Mouse (Mus musculus): ENCODE results near the gene Tbl1xr1. TPM values are rescaled to one million over a fixed set of nuclear protein-coding genes. Genes with fewer than 3 reads are reported as not detected.

Gene Tbl1xr1
- polyA plus RNA-seq, 1 experiment from 2014 or later = 9.6 TPM

DNA sequence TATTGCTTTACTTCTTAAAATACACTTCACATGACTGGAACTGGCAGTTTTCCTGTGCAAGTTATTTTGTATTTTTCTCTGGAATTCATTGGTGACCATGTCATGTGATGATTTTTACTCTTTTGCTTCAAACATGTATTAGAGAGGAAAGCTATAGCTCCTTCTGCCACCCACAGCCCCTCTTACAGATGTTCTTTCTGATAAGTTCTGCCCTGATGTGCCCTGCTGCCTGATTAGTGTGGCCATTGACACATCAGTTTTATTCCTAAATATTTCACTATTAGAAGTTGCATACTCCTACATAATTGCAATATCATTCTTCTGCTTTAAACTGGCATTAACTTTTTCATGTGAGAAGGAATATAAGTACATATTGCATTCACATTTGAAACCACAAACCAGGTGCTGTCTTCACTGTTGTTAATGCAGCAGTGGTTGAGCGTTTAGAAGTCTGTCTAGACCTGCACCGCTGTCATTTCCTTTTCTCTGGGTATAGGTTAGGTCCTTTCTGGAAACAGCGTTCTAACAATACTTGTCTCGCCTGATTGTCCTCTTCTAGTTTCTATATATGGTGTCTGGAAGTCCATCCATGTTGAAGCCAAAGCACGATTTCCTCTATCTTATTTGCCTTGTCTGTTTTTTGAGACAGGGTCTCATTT is 74.5 kb downstream of the Tbl1xr1 start:
- ATAC-seq (ENCODE audit: low FRiP score, low TSS enrichment) = no peak

DNA sequence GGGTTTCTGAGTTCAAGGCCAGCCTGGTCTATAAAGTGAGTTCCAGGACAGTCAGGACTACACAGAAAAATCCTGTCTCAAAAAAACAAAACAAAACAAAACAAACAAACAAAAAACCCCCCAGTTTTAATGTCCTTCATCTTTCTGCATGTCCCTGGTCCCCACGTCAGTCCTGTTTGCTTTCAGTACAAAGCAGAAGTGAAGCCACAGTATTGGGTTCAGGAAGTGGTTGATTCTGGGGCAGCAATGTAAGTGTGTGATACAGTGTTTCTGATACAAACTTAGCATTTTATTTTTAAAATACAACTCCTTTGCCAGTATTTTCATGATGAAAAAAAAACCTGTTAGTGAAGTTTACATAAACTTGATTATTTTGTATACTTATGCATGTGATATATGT is 76.3 kb downstream of the Tbl1xr1 start:
- no peaks in the 10 kb centered on the region for H3K36me3 ChIP-seq (ENCODE audit: control insufficient read depth, insufficient read depth, low read length)
- WGBS = 81% methylated on average over 1 of the region's 1 CpGs
- H3K4me3 ChIP-seq (ENCODE audit: low read depth, low read length) = no peak overlapping the region
- no peak overlapping the region for H3K4me2 ChIP-seq (replicated peaks; ENCODE audit: low read depth)
- no peak for ATAC-seq (ENCODE audit: low FRiP score, low TSS enrichment)
- TF ChIP-seq EP300 (optimal IDR thresholded peaks at IDR 0.05) (no peak), CTCF (IDR thresholded peaks at IDR 0.05; ENCODE audit: low read depth) (no peak)
- DNase-seq (ENCODE audit: low spot score) = no peak
- no peaks in the 10 kb centered on the region for H3K27me3 ChIP-seq (ENCODE audit: control insufficient read depth, insufficient read depth, low read length)
- no peaks in the 10 kb centered on the region for H3K4me1 ChIP-seq (replicated peaks; ENCODE audit: control insufficient read depth, insufficient read depth)
- no peak overlapping the region for H3K9ac ChIP-seq (ENCODE audit: low read length)
- H3K27ac ChIP-seq (replicated peaks) = no peak overlapping the region
- H3K9me3 ChIP-seq (ENCODE audit: control insufficient read depth, low read length) = no peaks in the 10 kb centered on the region

More for the DNA sequence above, 74.5 kb downstream of the Tbl1xr1 start:
- Histone ChIP-seq H3K4me2 (replicated peaks; ENCODE audit: low read depth) (no peak overlapping the region), H3K36me3 (ENCODE audit: control insufficient read depth, insufficient read depth, low read length) (no peaks in the 10 kb centered on the region), H3K27ac (replicated peaks) (no peak overlapping the region), H3K9me3 (ENCODE audit: control insufficient read depth, low read length) (no peaks in the 10 kb centered on the region), H3K27me3 (ENCODE audit: control insufficient read depth, insufficient read depth, low read length) (no peaks in the 10 kb centered on the region), H3K4me3 (ENCODE audit: low read depth, low read length) (no peak overlapping the region), H3K9ac (ENCODE audit: low read length) (no peak overlapping the region), H3K4me1 (replicated peaks; ENCODE audit: control insufficient read depth, insufficient read depth) (no peaks in the 10 kb centered on the region)
- WGBS = 88% methylated on average over 5 of the region's 5 CpGs
- TF ChIP-seq EP300 (optimal IDR thresholded peaks at IDR 0.05) (no peak), CTCF (IDR thresholded peaks at IDR 0.05; ENCODE audit: low read depth) (no peak)
- DNase-seq (ENCODE audit: low spot score) = no peak

- no peak overlapping the region for H3K4me2 ChIP-seq (replicated peaks; ENCODE audit: low read depth)
- DNase-seq (ENCODE audit: low spot score) (no peak), ATAC-seq (ENCODE audit: low FRiP score, low TSS enrichment) (no peak)
- whole genome bisulfite sequencing = 72% methylated on average over 3 of the region's 3 CpGs
- no peaks in the 10 kb centered on the region for H3K9me3 ChIP-seq (ENCODE audit: control insufficient read depth, low read length)
- H3K4me1 ChIP-seq (replicated peaks; ENCODE audit: control insufficient read depth, insufficient read depth) = no peaks in the 10 kb centered on the region
- no peaks in the 10 kb centered on the region for H3K27me3 ChIP-seq (ENCODE audit: control insufficient read depth, insufficient read depth, low read length)
- no peak overlapping the region for H3K9ac ChIP-seq (ENCODE audit: low read length)
- no peak overlapping the region for H3K4me3 ChIP-seq (ENCODE audit: low read depth, low read length)
- no peak for TF ChIP-seq EP300 (optimal IDR thresholded peaks at IDR 0.05)
- no peak for TF ChIP-seq CTCF (IDR thresholded peaks at IDR 0.05; ENCODE audit: low read depth)
- H3K36me3 ChIP-seq (ENCODE audit: control insufficient read depth, insufficient read depth, low read length) = no peaks in the 10 kb centered on the region
- H3K27ac ChIP-seq (replicated peaks) = no peak overlapping the region
Observed at GRCm38 (mm10) chr3:22154522-22154921, 78.1 kb downstream of the Tbl1xr1 start.

GRCm38 (mm10) chr3:22156397-22156796 is 79.9 kb downstream of the Tbl1xr1 start:
- H3K4me3 ChIP-seq (ENCODE audit: low read depth, low read length) = no peak overlapping the region
- H3K27me3 ChIP-seq (ENCODE audit: control insufficient read depth, insufficient read depth, low read length) = no peaks in the 10 kb centered on the region
- no peaks in the 10 kb centered on the region for H3K4me1 ChIP-seq (replicated peaks; ENCODE audit: control insufficient read depth, insufficient read depth)
- H3K9me3 ChIP-seq (ENCODE audit: control insufficient read depth, low read length) = no peaks in the 10 kb centered on the region
- no peak for DNase-seq (ENCODE audit: low spot score)
- no peak for TF ChIP-seq CTCF (IDR thresholded peaks at IDR 0.05; ENCODE audit: low read depth)
- TF ChIP-seq EP300 (optimal IDR thresholded peaks at IDR 0.05) = no peak
- H3K36me3 ChIP-seq (ENCODE audit: control insufficient read depth, insufficient read depth, low read length) = no peaks in the 10 kb centered on the region
- ATAC-seq (ENCODE audit: low FRiP score, low TSS enrichment) = no peak
- H3K9ac ChIP-seq (ENCODE audit: low read length) = no peak overlapping the region
- no peak overlapping the region for H3K4me2 ChIP-seq (replicated peaks; ENCODE audit: low read depth)
- WGBS = 81% methylated on average over 2 of the region's 2 CpGs
- no peak overlapping the region for H3K27ac ChIP-seq (replicated peaks)

GRCm38 (mm10) chr3:22162948-22163347 is 86.5 kb downstream of the Tbl1xr1 start:
- no peaks in the 10 kb centered on the region for H3K4me1 ChIP-seq (replicated peaks; ENCODE audit: control insufficient read depth, insufficient read depth)
- H3K27ac ChIP-seq (replicated peaks) = no peak overlapping the region
- no peaks in the 10 kb centered on the region for H3K36me3 ChIP-seq (ENCODE audit: control insufficient read depth, insufficient read depth, low read length)
- H3K9ac ChIP-seq (ENCODE audit: low read length) = no peak overlapping the region
- DNase-seq (ENCODE audit: low spot score) (no peak), ATAC-seq (ENCODE audit: low FRiP score, low TSS enrichment) (no peak)
- no peak overlapping the region for H3K4me2 ChIP-seq (replicated peaks; ENCODE audit: low read depth)
- no peak for TF ChIP-seq CTCF (IDR thresholded peaks at IDR 0.05; ENCODE audit: low read depth)
- TF ChIP-seq EP300 (optimal IDR thresholded peaks at IDR 0.05) = no peak
- H3K9me3 ChIP-seq (ENCODE audit: control insufficient read depth, low read length) = no peaks in the 10 kb centered on the region
- no peak overlapping the region for H3K4me3 ChIP-seq (ENCODE audit: low read depth, low read length)
- WGBS = 96% methylated on average over 3 of the region's 3 CpGs
- H3K27me3 ChIP-seq (ENCODE audit: control insufficient read depth, insufficient read depth, low read length) = no peaks in the 10 kb centered on the region

DNA sequence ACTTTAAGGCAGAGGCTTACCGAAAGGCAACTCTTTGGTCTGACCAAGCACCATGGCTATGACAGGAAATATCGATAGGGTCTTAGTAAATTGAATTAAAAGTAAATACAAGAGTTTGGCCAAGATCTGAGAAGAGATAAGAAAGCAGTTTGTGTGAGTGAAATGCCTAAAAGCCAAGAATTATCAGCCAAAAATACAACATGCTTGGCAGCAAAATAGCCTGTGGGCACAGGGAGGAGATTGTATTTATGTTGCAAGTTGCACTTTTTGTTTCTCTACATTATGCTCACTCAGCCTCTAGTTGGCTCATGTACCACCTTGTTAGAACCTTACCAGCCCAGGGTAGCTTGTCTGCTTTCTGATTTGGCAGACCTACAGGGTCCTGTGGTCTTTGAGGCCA is 91.4 kb downstream of the Tbl1xr1 start:
- DNase-seq (ENCODE audit: low spot score) = no peak
- Histone ChIP-seq H3K4me2 (replicated peaks; ENCODE audit: low read depth) (no peak overlapping the region), H3K9me3 (ENCODE audit: control insufficient read depth, low read length) (no peaks in the 10 kb centered on the region), H3K4me3 (ENCODE audit: low read depth, low read length) (no peak overlapping the region), H3K36me3 (ENCODE audit: control insufficient read depth, insufficient read depth, low read length) (no peaks in the 10 kb centered on the region), H3K27me3 (ENCODE audit: control insufficient read depth, insufficient read depth, low read length) (no peaks in the 10 kb centered on the region), H3K9ac (ENCODE audit: low read length) (no peak overlapping the region), H3K27ac (replicated peaks) (no peak overlapping the region), H3K4me1 (replicated peaks; ENCODE audit: control insufficient read depth, insufficient read depth) (no peaks in the 10 kb centered on the region)
- TF ChIP-seq EP300 (optimal IDR thresholded peaks at IDR 0.05) = no peak
- TF ChIP-seq CTCF (IDR thresholded peaks at IDR 0.05; ENCODE audit: low read depth) = no peak
- no peak for ATAC-seq (ENCODE audit: low FRiP score, low TSS enrichment)
- WGBS = 65% methylated on average over 2 of the region's 2 CpGs

Measured in stomach, postnatal 0 days (tissue).